Mouse (Mus musculus): ENCODE measurements around the gene Hacl1. TPM values are rescaled to one million over a fixed set of nuclear protein-coding genes. Genes with fewer than 3 reads are reported as not detected.

Hacl1 gene
- polyA plus RNA-seq, 1 experiment from 2014 or later: 15.7 TPM

GRCm38 (mm10) chr14:31650347-31650746 lies 9.3 kb upstream of the Hacl1 start:
- Histone ChIP-seq H3K36me3 (0 out of 2 replicates have a peak, but pooled peaks cover 3% of the 10 kb centered on the region), H3K4me1 (no peaks in the 10 kb centered on the region), H3K27me3 (no peaks in the 10 kb centered on the region), H3K9ac (no peak overlapping the region), H3K9me3 (peaks cover 4% of the 10 kb centered on the region; the same call in 1 of the 2 replicates), H3K4me2 (replicated peaks) (no peak overlapping the region), H3K4me3 (no peak overlapping the region), H3K27ac (no peak overlapping the region)
- ATAC-seq (ENCODE audit: low FRiP score, low read depth): no peak
- 98% methylated on average over 3 of the region's 3 CpGs for WGBS

- no peak overlapping the region for H3K9ac ChIP-seq
- no peaks in the 10 kb centered on the region for H3K4me1 ChIP-seq
- H3K9me3 ChIP-seq: peaks cover 4% of the 10 kb centered on the region; the same call in 1 of the 2 replicates
- 85% methylated on average over 10 of the region's 10 CpGs for WGBS
- ATAC-seq (ENCODE audit: low FRiP score, low read depth): no peak
- H3K27ac ChIP-seq: no peak overlapping the region
- H3K4me3 ChIP-seq: no peak overlapping the region
- H3K4me2 ChIP-seq (replicated peaks): no peak overlapping the region
- no peaks in the 10 kb centered on the region for H3K27me3 ChIP-seq
- H3K36me3 ChIP-seq: 0 out of 2 replicates have a peak, but pooled peaks cover 3% of the 10 kb centered on the region
Measured at GRCm38 (mm10) chr14:31647991-31648390, 6.9 kb upstream of the Hacl1 start.

DNA sequence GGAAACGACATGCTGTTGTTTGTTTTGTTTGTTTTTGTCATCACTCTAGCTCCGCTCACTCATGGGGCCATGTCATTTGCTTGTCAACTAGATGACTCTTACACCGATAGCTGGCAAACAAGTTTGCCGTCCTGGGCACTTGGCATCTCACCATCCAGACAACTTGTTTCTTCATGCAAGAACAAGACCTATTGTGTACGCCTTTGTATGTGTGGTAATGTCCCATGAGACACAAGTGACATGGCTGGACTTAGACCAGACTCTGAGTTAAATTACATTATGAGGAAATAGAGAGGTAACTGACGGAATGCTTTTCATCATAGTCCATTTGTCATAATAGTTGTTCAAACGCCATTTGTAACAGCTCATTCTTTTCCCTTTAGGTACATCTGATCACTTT lies 4.8 kb upstream of the Hacl1 start:
- H3K4me3 ChIP-seq: no peak overlapping the region
- H3K27ac ChIP-seq: no peak overlapping the region
- H3K4me1 ChIP-seq: peaks cover 8% of the 10 kb centered on the region
- H3K9ac ChIP-seq: no peak overlapping the region
- no peak for ATAC-seq (ENCODE audit: low FRiP score, low read depth)
- peaks cover 4% of the 10 kb centered on the region; the same call in 1 of the 2 replicates for H3K9me3 ChIP-seq
- no peak overlapping the region for H3K4me2 ChIP-seq (replicated peaks)
- 0 out of 2 replicates have a peak, but pooled peaks cover 3% of the 10 kb centered on the region for H3K36me3 ChIP-seq
- no peaks in the 10 kb centered on the region for H3K27me3 ChIP-seq
- WGBS: 90% methylated on average over 7 of the region's 7 CpGs

DNA sequence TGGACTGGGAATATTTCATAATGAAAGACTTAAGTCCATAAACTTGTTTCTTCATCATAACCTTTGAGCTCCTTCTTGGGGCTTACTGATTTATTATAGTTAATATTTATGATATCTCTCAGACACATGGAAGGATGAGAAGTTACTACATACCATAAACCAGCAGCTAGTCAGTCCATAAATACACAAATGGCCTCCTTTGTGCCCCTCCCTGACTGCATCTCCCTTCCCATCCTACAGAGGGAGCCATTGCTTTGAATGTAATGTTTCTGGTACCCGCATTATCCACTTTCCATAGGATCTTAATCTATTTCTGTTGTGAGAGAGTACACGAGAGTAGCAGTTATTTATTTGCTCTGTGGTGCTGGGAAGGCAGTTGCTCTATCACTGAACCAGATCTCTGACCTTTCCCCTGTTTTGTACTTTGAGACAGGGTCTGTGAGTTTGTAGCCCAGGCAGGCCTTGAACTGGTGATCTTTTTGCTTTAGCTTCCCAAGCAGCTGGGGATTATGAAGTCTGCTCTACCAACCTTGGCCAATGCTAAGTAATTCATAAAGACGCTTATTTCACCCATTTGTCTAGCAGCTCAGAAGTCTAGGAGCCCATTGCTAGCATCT lies 4.0 kb upstream of the Hacl1 start:
- ATAC-seq (ENCODE audit: low FRiP score, low read depth): no peak
- no peak overlapping the region for H3K27ac ChIP-seq
- no peaks in the 10 kb centered on the region for H3K27me3 ChIP-seq
- H3K9me3 ChIP-seq: no peaks in the 10 kb centered on the region
- 68% methylated on average over 3 of the region's 3 CpGs for WGBS
- H3K36me3 ChIP-seq: no peaks in the 10 kb centered on the region
- no peak overlapping the region for H3K4me3 ChIP-seq
- peaks cover 11% of the 10 kb centered on the region for H3K4me1 ChIP-seq
- H3K9ac ChIP-seq: no peak overlapping the region
- H3K4me2 ChIP-seq (replicated peaks): no peak overlapping the region

- Histone ChIP-seq H3K4me1 (peaks cover 14% of the 10 kb centered on the region), H3K27me3 (no peaks in the 10 kb centered on the region), H3K36me3 (no peaks in the 10 kb centered on the region), H3K4me3 (no peak overlapping the region), H3K4me2 (replicated peaks) (no peak overlapping the region), H3K27ac (no peak overlapping the region), H3K9ac (no peak overlapping the region), H3K9me3 (no peaks in the 10 kb centered on the region)
- no peak for ATAC-seq (ENCODE audit: low FRiP score, low read depth)
- 88% methylated on average over 5 of the region's 5 CpGs for WGBS
Measured at GRCm38 (mm10) chr14:31644183-31644830, 3.2 kb upstream of the Hacl1 start.

DNA sequence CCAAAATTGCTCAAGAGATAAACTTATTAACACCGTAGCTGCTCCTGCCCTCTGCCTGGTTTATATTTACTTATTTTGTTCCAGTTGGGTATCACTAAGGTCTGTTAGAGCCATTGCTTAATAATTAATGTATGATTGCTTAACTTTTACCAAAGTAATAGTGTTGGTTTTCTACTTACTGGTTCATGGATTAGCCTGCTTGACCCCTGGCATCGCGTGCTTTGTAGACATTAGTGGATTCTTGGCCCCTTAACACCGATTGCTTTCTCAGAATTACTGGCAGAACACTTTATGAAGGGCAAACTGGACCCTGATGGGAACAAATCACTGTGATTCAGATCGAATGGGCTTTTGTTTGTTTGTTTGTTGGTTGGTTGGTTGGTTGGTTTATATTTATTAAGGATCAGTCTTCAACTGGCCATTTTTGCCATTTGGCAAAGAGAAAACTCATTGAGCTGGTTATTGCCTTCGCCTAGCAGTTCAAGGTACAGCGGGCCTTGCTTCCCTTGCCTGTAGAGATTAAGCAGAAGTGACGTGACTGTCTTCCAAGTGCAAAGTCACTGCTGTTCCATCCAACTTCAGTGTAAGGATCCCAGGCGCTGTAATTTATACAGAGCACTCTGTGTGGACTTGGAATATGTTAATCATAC lies 545 bp upstream of the Hacl1 start:
- no peaks in the 10 kb centered on the region for H3K27me3 ChIP-seq
- peak overlapping the region; percentile 81; the same call in 1 of the 2 replicates for H3K27ac ChIP-seq
- no peaks in the 10 kb centered on the region for H3K36me3 ChIP-seq
- peaks cover 14% of the 10 kb centered on the region for H3K4me1 ChIP-seq
- peak overlapping the region; percentile 81 for H3K9ac ChIP-seq
- WGBS: 72% methylated on average over 9 of the region's 9 CpGs
- H3K9me3 ChIP-seq: no peaks in the 10 kb centered on the region
- peak overlapping the region; percentile 51 for H3K4me3 ChIP-seq
- no peak for ATAC-seq (ENCODE audit: low FRiP score, low read depth)
- peak overlapping the region; percentile 92 for H3K4me2 ChIP-seq (replicated peaks)

- H3K9ac ChIP-seq: peak within 1 kb of the TSS; percentile 81
- H3K4me2 ChIP-seq (replicated peaks): peak within 1 kb of the TSS; percentile 92
- no peaks in the 10 kb centered on the region for H3K27me3 ChIP-seq
- ATAC-seq (ENCODE audit: low FRiP score, low read depth): peak; percentile 17; the same call in 1 of the 2 replicates
- no peaks in the 10 kb centered on the region for H3K9me3 ChIP-seq
- peak within 1 kb of the TSS; percentile 51 for H3K4me3 ChIP-seq
- H3K4me1 ChIP-seq: peaks cover 14% of the 10 kb centered on the region
- H3K36me3 ChIP-seq: no peaks in the 10 kb centered on the region
- H3K27ac ChIP-seq: peak within 1 kb of the TSS; percentile 81
- WGBS: 3% methylated on average over 26 of the region's 26 CpGs
Measured at GRCm38 (mm10) chr14:31640346-31640889, 668 bp downstream of the Hacl1 start, which contains the start of gene Gm49387. Gene Gm49387 (minus strand): TSS chr14:31640878.

DNA sequence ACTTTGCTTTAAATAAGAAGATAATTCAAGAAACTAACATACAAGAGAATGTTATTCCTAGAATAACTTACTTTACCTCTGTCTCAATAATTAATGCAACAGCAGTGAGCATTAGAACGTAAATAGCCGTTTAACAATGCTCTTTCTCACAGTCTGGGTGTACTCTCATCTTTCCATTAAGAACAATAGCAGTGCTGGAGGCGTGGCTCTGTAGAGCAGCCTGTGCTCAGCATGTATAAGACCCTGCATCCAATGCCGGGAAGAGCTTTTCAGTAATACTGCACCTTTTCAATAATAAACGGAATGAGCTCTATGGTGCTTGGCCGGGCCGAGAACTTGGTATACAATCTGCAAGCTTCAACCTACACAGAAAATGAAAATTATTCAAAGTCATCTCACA lies 10.4 kb downstream of the Hacl1 start:
- H3K9ac ChIP-seq: no peak overlapping the region
- WGBS: 78% methylated on average over 7 of the region's 7 CpGs
- H3K4me3 ChIP-seq: no peak overlapping the region
- no peaks in the 10 kb centered on the region for H3K27me3 ChIP-seq
- H3K9me3 ChIP-seq: no peaks in the 10 kb centered on the region
- no peak overlapping the region for H3K4me2 ChIP-seq (replicated peaks)
- no peaks in the 10 kb centered on the region for H3K4me1 ChIP-seq
- no peak overlapping the region for H3K27ac ChIP-seq
- no peaks in the 10 kb centered on the region for H3K36me3 ChIP-seq
- no peak for ATAC-seq (ENCODE audit: low FRiP score, low read depth)

GRCm38 (mm10) chr14:31622748-31623147 lies 18.3 kb downstream of the Hacl1 start:
- H3K9me3 ChIP-seq: no peaks in the 10 kb centered on the region
- H3K36me3 ChIP-seq: no peaks in the 10 kb centered on the region; the same call in 1 of the 2 replicates
- no peak for ATAC-seq (ENCODE audit: low FRiP score, low read depth)
- no peak overlapping the region for H3K9ac ChIP-seq
- no peaks in the 10 kb centered on the region for H3K4me1 ChIP-seq
- whole genome bisulfite sequencing: 83% methylated on average over 12 of the region's 12 CpGs
- no peaks in the 10 kb centered on the region for H3K27me3 ChIP-seq
- no peak overlapping the region for H3K4me2 ChIP-seq (replicated peaks)
- no peak overlapping the region for H3K4me3 ChIP-seq
- no peak overlapping the region for H3K27ac ChIP-seq

DNA sequence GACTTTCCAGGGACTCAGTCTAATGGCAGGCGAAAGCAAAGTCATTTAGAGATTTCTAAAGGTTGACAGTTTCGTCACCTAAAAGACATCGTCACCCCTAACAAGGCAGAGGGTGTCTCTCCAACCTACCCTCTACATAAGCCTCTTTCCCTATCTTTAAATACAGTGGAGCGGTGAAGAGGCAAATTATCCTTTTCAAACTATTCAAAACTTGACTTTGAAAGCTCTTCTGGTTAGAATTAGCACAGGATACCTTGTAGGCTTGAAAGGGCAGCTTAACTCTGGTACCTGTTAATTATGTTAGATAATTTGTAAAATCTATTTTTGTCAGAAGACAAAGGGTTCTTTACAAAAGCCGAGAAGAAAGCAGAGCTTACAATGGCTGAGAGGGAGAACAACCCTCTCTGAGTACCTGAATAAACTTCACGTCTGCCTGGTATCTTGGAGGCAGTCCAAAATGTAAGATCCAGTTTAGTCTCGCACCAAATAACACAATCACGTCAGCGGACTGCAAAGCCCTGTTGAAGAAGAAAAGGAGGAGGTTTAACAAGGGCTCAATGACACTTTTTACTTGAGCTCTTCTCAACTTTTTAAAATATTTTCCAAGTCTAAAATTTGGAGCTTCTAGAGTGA lies 20.4 kb downstream of the Hacl1 start:
- Histone ChIP-seq H3K27me3 (no peaks in the 10 kb centered on the region), H3K4me3 (no peak overlapping the region), H3K9ac (no peak overlapping the region), H3K27ac (no peak overlapping the region), H3K4me1 (no peaks in the 10 kb centered on the region), H3K9me3 (no peaks in the 10 kb centered on the region), H3K4me2 (replicated peaks) (no peak overlapping the region), H3K36me3 (peaks cover 4% of the 10 kb centered on the region; the same call in 1 of the 2 replicates)
- 77% methylated on average over 9 of the region's 9 CpGs for WGBS
- no peak for ATAC-seq (ENCODE audit: low FRiP score, low read depth)

GRCm38 (mm10) chr14:31617997-31618396 lies 23.1 kb downstream of the Hacl1 start:
- H3K4me1 ChIP-seq: no peaks in the 10 kb centered on the region
- H3K27ac ChIP-seq: no peak overlapping the region
- H3K36me3 ChIP-seq: peaks cover 4% of the 10 kb centered on the region; the same call in 1 of the 2 replicates
- no peak for ATAC-seq (ENCODE audit: low FRiP score, low read depth)
- no peaks in the 10 kb centered on the region for H3K27me3 ChIP-seq
- H3K4me2 ChIP-seq (replicated peaks): no peak overlapping the region
- no peak overlapping the region for H3K9ac ChIP-seq
- no peak overlapping the region for H3K4me3 ChIP-seq
- WGBS: 85% methylated on average over 3 of the region's 3 CpGs
- H3K9me3 ChIP-seq: no peaks in the 10 kb centered on the region
